Mouse (Mus musculus): ENCODE results near the gene Rundc3b.
A peak's percentile ranks its signal among the peaks of the same experiment; 100 is the strongest.

Rundc3b gene

GRCm38 (mm10) chr5:8622596-8623231, at the start of gene Rundc3b:
TSS of gene Rundc3b (minus strand) at chr5:8622952.
- peak; percentile 98 for DNase-seq

- DNase-seq = no peak
Measured at GRCm38 (mm10) chr5:8669606-8670005, 46.9 kb upstream of the Rundc3b start.

- DNase-seq = no peak
Measured at GRCm38 (mm10) chr5:8667758-8668474, 45.2 kb upstream of the Rundc3b start.

- DNase-seq = no peak
Measured at GRCm38 (mm10) chr5:8664678-8665077, 41.9 kb upstream of the Rundc3b start.

GRCm38 (mm10) chr5:8660738-8661151, 38.0 kb upstream of the Rundc3b start:
- DNase-seq = no peak

DNA sequence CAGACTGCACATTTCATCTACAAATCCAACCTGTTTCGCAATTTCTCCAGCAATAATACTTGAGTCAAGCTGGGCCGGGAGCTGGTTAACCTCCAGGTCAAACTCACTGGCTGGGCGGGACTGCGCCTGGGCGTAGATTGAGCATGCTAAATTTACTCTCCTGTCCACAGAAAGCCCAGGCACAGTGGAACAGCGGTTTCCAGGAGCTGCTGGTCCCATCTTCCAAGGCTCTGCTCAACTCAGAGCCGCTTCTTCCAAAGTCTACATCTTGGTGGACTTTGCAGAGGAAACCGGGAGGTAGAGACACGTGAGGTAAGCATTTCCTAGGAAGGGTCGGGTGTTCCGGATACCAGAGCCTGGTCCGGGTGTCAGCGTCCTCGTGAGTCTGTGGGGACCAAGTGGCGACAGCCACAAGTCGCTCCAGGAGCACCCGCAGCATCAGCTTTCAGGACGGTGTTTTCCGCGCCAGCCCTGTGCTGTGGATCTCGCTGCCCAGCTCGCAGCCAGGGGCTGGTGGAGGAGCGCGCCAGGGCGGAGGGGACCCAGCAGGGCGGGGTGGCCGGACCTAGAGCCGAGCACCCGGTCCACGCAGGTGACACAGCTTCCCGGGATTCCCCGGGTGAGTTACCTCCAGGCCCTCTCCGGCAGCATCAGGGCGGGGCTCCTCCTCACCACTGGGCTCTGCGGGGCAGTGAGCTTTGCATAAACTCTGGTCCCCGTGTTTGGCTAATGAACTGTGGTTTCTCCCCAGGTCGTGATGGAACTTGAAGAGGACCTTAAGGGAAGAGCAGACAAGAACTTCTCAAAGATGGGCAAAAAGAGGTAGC, 37.4 kb upstream of the Rundc3b start, which contains the start of gene Abcb1a:
Gene Abcb1a (plus strand): TSS at position 167 of the 827 bp plus-strand sequence.
- peak; percentile 28 to 36 for DNase-seq

- no peak for DNase-seq
Measured at GRCm38 (mm10) chr5:8652085-8652484, 29.3 kb upstream of the Rundc3b start.

DNA sequence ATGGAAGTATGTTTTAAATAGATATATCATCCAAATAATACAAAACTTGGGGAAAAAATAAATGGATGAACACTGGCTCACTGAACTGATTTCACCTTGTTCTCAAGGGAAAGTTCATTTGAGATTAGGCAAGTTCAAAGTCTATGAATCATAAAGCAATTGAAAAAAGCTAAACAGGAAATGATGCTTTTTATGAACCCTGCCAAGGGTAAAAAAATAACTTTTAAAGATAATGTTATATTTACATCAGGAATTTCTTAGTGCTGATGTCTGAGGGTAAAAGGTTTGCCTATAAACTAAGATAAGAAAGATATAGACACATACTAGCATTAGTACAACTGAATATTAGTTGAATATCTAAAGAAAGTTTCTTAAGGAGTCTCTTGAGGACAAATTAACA, 26.0 kb upstream of the Rundc3b start:
- no peak for DNase-seq

DNA sequence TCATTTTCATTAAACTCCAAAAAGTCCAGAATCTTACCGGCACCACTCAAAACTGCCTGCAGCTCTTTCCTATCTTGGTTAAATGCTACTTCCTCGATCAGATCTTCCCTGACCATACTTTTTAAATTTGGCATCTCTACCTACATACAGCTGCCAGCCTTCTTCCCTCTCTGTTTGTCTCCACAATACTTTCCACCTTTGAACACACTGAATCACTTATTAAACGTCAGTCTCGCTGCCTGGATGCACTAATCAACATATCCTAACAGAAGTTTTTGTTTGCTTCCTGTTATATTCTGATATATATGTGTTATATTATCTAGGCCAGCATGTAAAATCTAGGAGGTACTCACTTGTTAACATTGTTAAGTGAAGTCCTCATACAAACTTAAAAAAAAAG, 25.5 kb upstream of the Rundc3b start:
- DNase-seq = no peak

- DNase-seq = no peak
Measured at GRCm38 (mm10) chr5:8634489-8634975, 11.8 kb upstream of the Rundc3b start.

- DNase-seq = no peak
Measured at GRCm38 (mm10) chr5:8632901-8633300, 10.1 kb upstream of the Rundc3b start.

DNA sequence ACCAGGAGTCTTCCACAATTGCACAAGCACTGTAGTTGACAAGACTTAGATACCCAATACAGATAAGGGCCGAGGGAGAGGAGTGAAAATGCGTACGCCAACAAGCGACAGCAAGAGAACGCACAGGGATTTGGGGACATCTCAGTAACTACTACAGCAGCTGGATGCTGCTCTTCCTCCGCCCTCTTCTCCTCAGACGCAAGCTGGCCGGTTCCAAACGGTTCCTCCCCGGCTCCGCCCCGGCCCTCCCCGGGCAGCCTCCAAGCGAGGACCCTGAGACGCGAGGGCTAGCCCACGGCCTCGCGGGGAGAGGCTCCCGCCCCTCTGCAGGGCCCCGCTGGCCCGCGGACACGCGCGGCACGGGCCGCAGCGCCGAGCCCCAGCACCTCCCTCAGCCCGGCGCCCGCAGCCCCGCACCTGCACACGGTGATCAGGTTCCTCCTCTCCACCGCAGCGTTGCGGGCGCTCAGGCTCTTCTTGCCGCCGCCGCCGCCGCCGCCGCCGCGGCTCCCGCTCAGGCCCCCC, 619 bp downstream of the Rundc3b start:
- peak; percentile 73 to 74 for DNase-seq

DNA sequence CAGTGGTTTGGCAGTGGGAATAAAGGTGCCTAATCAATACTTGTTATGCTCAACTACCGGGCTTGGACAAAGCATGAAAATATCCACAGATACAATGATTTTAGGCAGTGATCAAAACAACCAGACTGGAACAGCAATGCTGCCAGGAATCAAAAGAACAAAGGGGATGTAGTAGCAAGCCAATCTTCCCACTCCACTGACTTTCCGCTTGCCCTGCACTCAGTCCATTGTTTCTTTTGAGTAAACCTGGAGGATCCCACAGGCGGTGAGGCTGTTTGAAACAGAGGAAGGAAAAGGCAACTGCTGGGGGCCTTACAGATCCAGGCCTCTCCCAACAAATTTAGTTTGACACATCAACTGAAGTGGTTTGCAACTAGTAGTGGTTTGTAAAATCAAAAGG, 51.6 kb downstream of the Rundc3b start:
- no peak for DNase-seq

GRCm38 (mm10) chr5:8566867-8567266, 55.9 kb downstream of the Rundc3b start:
- no peak for DNase-seq

DNA sequence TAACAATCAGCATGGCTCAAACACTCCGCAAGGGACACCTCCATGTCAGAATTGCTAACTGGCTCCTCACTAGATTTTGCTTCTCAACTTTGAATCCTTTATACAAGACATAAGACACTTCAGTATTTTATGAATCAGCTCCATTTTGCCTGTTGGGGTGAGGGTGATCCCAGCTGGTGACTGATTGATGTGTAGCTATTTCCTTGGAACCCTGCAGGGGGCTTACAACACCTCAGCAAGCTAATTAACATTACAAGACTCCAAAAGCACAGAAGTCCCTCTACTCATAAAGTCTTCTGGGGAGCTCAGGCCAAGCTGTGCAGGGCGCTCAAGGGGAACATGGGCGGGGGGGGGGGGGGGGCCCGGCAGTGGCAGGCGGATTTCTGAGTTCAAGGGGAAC, 78.2 kb downstream of the Rundc3b start:
- DNase-seq = no peak

DNA sequence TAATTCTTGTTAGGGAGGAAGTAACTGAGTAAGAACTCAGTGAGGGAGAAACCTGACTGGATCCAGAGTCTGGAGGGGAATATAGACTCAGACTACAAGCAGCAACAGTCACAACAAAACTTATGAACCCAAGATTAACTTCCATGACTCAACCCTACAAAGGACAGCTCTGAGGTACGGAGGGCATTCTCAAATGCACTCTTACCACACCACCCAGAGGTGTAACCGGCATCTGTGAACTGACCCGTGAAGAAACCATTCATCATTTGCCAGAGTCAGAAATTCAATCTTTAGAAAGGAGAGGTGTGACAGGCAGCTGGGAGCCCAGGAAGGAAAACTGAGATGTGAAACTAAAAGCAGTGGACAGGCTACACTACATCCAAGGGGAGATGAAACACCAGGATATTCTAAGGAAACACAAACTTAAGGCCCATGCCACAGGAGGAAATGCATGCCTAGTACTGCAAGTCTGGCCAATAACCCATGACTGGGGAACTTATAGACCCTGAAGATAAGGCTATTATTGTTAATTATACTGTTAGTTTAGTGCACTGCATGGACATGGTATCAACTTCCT, 80.0 kb downstream of the Rundc3b start:
- DNase-seq = no peak

DNA sequence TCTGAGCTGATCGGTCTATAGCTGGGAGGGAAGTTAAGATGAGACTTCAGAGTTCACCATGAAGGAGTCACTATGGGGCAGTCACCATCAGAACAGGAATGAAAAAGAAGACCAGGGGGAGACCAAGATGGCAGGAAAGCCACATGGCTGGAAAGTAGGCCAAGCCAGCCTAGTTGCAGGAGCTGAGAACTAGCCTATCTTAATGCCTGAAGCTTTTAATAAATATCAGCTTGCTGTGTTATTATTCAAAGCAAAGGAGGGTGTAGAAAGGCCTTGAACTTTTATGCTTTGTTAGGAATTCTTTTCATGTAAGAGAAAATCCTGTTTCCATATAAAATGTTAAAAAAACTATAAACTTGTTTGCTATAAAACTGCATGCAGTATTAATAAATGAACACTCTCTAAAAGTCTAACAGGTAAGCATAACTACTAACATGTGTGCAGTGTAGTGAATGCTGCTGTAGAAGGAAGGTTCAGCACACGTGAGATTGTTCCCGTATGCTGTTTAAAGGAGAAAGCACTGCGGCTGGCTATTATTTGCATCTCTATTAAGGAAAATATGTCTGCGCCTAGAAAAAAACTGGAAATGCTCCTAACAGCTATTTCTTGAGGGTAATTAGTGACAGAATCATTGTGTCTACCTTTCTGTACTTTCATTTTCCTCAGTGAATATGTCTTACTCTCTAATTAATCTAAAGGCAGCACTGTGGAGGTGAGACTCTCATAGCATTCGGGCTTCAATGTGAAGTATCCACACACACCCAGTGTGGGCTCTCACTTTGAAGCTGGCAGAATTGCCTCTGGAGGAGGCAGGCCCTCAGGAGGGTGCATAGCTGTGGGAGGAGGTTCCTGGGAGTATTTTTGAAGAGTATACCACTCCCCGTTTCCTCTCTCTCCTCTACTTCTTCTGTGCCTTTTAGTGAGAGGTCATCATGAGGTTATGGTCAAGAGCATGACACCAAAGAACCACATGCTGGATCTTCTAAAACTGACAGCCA, 81.3 kb downstream of the Rundc3b start:
- no peak for DNase-seq

DNA sequence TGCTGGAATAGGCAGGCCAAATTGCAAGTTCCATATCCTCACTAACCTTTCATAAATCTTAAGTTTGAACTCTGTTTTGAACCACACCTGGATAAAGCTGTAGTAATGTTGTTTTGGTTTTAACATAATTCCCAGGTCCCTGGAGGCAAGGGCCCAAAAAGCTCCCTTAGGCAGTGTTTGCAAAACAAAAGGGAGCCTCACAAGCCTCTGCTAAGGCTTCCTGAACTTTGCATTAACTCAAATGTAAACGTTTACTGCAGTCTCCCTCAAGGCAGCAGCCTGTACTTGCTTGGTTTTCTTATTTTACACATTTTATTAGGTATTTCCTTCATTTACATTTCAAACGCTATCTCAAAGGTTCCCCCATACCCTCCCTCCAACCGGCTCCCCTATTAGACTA, 103.7 kb downstream of the Rundc3b start:
- no peak for DNase-seq

GRCm38 (mm10) chr5:8491778-8492177, 131.0 kb downstream of the Rundc3b start:
- no peak for DNase-seq

- peak in 1 of 2 experiments; percentile 50 for DNase-seq
Measured at GRCm38 (mm10) chr5:8489471-8490110, 133.2 kb downstream of the Rundc3b start.
